Mouse (Mus musculus) spleen, postnatal 14 days (tissue): Measurements from ENCODE around the gene Syt9.

Source experiments
- DNase-seq, 2 experiments: peaks; one replicate each; pipeline ENCODE4 v3.0.0; 2021 to 2022; ENCODE audit warnings: low spot score in 2 of 2

Gene Syt9

DNA sequence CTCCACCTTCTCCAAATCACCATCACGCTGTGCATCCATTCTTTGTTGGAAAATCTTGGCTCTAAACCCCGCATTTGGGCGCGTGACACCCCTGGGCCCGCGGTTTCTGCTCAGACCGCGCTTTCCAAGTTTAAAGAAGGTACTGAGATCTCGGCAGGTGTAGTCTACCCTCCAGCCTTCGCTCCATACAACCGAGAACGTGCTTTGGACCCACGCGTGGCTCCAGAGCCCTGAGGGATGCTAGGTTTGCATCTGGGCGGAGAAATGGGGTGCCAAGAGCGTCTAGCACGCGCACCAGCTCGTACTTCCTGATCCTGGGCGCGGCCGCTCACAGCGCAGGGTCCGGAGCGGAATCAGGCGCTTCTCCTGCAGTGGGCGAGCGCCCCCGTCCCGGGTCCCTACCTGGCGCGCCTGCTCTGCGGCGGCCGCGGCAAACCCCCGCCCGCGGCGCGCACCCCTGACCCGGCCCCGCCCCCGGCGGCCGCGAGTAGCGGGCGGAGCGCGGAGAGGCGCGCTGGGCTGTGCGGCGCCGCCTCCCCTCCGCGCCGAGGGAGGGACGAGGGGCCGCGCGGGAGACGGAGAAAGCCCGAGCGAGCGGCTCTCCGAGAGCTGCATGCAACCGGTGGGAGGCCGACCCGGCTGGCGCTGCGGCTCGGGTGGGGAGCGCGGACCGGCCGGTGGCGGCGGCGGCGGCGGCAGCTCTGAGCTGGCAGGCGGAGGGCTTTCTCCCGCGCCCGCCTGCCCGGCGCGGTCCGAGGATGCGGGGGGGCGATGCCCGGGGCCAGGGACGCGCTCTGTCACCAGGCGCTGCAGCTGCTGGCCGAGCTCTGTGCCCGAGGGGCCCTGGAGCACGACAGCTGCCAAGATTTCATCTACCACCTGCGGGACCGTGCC is at the start of gene Syt9:
Gene Syt9 (plus strand): TSS at position 497 of the 894 bp plus-strand sequence.
- DNase-seq: no peak

DNA sequence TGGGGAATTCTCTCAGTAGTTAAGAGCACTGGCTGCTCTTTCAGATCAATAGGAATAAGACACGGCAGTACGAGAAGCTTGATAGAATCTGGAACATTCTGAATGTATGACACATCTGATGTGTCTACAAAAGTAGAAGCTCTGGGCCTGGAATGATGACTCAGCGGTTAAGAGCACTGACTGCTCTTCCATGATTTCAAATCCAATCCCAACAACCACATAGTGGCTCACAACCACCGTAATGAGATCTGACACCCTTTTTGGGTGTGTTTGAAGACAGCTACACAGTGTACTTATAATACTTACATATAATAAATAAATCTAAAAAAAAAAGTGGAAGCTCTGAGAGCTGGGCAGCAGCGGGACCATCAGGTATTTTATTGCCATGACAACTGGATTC is 31.5 kb upstream of the Syt9 start:
- DNase-seq: no peak

DNA sequence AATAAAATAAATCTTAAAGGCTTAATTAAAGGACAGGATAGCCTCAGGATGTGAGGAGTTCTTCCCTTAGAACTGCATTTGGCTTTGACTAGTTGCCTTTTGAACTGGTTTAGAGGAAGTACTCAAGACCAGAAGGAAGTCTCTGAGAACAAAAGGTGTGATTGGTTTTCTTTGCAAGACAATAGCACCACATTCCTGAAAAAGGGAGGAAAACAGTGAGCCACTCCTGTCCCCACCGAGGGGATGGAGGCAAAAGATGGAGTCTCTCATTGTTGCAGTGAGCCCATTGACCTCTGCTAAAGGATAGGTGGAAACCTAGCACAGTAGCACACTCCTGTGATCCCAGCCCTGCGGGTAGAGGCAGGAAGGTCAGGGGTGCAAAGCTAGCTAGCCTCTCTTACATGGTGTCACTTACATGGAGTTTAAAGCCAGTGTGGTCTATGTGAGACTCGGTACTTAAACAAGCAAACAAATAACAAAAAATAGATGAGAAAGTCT is 30.9 kb upstream of the Syt9 start:
- no peak for DNase-seq

DNA sequence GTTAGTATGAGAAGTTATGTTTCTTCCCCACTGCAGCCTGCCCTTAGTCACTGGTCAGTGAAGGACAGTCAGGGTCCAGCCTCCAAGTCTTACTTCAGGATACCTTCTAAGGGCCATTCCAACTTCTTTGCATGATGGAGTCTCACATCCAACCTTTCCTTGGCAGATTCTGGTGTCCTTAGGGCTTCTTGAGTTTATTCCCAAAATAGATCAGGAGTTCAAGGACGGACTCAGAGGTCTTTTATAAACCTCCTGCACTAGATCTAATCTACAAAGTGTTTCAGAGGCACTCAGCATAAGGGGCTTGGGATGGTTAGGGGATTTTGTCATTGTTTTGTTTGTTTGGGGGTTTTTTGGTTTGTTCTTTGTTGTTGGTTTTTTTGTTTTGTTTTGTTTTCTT is 30.3 kb upstream of the Syt9 start:
- no peak for DNase-seq

DNA sequence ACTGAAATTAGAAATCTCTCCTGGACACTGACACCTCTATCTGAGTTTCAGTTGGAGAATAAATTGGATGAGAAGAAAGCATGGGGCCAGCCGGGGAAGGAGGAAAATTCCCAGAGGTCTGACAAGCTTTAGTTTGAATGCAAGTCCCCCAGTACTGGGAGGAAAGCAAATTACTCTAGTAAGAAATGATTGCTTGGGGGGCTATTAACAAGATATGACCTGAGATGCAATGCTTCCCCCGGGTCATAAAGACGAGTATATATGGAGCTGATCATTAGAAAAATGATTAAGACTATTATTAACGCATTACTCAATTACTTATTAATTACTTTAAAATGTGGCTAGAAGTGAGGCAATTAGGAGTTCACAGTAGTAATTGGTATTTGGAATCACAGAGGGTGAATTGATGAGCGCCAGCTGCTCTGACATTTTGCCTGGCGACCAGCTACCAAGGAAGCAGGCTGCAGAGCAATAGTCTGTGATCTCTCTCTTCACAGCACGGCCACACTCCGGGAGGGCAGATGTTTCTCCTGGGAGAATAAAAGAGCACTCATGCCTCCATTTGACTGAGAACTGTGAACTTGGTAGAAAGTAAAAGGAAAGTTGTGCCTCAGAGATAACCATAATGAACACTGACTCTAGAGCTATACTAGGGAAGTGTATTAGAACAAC is 28.9 kb upstream of the Syt9 start:
- DNase-seq: no peak

DNA sequence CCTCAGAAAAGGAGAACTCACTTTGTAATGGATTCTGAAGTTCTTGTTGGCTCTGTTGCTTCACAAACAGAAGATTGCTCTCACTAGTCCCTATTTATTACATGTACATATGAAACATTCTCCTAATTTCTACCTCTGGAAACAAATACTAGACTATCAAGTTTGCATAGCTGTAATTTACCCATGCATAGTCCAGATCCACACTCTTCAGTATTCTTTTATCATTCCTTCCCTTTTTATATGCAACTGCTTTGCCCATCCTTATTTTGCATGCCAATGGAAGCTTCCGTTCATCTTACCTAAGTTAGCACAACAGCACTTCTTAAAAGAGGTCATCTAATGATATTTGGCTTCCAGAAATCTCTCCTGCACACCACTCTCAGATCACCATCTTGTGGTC is 21.3 kb upstream of the Syt9 start:
- no peak for DNase-seq

DNA sequence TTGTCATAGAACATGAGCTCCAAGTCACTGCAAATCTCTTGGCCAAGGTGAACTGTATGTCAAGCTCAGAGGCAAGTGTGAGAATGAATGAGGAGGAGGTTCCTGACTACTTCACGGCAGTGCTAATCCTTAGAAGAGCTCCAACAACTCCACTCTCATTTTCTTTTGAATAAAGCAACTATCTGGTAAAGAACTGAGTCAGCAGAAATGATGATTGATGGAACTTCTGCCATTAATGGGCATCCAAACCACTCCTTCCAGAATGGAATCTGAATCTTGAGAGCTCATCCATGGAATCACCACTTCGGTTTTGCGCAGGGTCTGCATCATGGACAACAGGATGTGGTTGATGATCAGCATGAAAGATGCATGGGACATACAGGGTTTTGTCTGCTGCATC is 8.4 kb upstream of the Syt9 start:
- no peak for DNase-seq

DNA sequence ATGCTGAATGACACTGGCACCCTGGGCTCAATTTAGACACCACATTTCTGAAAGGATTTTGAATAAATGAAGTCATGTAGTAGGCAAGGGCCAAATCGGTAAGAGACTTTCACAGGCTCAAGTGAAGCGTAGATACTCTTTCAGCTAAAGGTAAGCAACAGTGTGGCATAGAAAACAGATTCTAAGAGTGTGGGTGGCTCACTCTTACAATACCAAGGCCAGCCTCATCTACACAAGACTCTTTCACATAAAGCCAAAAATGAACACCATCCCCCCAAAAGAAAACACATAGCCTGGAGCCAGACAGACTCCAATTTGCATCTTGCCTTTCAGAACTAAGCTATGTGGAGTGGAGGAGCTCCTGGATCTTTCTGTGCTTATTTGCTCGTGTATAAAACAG is 7.9 kb upstream of the Syt9 start:
- DNase-seq: no peak

DNA sequence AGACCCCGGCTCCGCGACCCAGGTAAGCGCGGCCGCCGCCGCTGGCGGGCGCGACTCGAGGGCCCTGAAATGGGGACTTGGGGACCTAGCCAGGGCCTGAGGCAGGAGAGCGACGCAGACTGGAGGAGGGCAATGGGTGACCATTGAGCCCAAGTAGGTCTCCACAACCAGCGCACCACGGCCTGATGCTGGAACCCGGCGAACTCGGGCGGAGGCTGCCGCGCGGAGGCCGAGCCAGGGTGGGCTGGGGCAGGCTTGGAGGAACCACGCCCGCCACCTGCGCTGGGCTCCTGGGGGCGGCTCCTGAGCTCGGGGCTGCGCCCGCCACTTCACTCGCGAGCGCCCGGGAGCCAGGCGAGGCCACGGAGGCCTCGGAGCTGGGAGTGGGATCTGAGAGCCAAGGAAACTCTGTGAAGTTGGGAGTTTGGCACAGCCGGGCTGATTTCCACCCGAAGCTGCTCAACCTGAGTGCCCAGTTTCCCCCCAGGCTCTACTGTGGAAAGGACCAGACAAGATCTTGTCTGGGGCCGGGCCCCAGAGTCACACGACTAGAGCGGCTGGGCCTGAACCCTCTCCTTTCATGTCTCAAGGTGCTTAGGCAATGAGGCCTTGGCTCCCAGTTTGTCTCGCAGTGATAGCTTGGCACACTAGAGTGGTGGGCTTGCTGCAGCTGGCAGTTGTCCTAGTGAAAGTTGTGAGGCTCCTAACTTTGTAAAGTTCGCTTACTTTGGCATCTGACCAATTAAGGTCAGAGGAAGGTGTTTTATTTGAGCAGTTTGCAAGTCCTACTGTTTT is 795 bp downstream of the Syt9 start:
- DNase-seq: no peak

DNA sequence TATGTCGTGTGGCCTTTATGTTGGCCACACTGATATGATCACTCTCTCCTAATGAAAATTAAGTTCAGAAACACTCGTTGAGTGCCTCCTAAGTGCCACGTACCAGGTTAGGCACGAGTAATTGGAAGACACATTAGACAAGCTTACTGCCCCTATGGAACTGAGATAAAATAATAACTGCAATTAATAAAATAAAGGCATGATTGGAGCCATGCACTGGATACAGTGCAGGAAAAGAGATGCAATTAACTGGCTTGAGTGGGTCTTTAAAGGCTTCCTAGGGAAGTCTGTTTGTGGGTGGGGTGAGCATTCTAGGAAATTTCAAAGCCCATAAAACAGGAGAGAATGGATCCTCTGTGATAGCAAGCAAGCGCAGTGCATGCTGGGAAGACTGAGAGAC is 10.0 kb downstream of the Syt9 start:
- no peak for DNase-seq

DNA sequence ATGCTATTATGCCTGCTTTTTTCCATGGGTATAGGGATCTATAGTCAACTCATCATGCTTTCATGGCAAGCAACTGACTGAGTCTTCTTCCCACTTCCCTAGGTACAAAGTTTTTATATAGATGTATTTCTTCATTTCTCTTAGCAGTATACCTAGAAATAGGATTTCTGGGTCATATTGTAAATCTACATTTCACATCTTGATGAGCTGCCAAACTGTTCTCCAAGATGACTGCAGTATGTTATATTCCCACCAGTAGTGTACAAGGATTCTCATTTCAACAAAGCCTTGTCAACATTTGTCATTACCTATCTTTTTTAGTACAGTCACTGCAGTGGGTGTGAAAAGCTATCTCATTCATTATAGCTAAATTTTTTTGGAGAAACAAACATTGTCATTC is 19.1 kb downstream of the Syt9 start:
- DNase-seq: no peak

DNA sequence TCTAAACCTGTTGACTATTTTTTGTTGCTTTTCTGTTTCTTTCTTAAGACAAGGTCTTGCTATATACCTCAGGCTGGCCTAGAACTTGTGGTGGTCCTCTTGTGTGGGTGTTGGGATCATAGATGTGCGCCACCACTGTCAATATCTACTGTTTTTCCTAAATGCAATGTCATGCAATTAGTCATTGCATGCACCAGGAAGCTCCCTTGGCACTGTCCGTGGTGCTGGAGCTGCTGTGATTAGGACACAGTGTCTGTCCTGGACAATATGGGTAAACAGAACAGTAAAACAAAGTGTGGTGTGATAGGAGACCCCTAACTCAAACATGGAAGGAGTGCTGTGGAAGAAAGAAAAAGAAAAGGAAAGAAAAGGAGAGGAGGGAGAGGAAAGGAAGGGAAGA is 22.2 kb downstream of the Syt9 start:
- DNase-seq: no peak

DNA sequence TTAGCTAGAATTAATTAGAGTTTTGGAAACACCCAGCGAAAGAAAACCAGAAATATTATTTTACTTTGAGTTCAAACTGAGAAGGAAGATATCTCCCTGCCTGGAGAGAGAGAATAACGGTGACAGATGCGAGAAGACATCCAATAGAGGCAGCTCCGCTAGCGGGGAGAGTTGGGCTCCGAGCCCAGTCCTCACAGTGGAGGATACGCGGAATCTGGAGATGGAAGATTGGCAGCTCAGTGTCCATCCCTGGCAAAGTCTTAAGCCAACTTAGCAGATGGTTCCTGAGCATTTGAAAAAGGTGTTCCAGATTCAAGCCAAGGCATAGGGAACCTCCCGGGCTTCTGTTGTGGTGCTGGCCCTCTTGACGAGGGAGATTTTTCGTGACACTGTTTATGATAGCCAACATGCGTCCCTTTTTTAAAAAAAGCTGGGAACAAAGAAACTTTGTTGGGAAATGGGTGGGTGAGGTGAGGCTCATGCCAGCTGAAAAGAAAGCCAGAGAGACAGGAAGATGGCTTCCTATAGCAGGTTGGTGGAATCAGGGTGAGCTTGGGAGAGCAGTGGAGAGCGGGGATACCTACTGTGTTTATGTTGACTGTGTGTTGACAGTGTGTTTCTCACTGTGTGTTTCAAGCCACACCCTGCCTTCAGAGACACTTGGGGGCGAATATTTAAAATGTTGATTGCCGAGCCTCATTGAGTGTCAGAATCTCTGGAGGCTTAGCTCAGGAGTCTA is 29.7 kb downstream of the Syt9 start:
- DNase-seq: no peak

DNA sequence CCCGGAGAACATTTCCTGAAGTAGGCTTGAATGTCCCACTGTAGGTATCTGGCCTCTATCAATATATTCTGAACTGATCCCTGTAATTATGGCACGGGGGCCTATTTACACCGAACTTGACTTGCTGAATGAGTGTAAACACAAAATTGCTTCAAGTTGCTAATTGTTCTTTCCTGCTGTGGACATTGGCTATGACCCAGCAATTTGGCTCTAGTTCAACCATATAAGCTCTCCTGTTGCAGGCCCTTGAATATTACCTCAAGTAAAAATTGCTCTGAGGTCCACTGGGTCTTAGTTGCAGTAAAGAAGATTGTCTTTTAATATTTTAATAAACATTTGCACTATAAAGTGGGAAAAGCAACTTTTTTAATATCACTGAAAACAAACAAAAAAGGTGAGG is 32.7 kb downstream of the Syt9 start:
- no peak for DNase-seq

DNA sequence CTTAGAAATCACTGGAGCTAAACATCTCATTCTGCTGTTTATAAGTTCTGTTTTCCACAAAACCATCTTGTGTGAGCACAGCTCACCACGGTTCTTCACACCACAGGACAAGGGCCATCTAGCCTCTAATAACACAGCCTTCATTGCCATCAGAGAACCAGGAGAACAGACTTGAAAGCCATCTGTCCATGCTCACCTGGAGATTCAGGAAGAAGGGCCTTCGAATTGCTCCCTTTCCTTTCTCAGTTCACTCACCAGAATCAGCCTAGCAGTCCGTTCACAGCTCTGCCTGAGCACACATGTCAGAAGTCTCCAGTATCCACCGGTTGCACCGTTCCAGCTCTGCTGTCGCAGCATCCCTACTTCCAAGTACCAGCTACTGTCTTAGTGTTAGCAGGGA is 44.4 kb downstream of the Syt9 start:
- no peak for DNase-seq

DNA sequence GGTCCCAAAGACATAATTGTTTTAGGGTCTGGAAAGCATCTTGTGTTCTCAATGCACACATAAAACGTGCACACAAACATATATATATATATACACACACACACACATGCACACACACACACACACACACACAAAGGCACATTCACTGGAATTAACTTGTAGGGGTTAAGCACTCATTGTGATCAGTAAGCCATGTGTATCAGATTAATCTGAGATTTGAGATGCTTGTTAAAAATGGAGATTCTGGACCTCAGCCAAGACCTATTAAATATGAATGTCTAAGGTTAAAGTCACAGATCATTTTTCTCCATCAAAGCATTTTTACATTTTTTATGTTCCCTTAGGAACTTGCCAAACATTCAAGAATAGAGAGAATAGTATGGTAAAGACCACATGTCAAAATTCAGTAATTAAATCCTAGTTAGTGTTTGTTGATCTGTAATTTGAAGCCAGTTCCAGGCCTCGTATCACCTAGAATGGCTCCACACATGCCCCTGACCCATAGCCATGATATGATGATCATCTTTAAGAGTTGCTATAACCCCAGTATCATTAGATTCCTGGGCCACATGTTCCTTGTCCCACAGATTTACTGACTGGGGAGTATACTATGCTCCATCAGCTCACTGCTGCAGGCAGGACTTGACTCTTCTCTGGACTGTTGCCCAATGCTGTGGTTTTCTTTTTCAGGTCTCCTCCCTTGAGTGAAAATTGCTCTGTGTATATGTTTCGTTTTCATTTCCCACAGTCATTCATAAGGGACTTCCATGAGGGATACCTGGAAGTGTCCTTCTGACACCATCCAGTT is 46.7 kb downstream of the Syt9 start:
- no peak for DNase-seq

DNA sequence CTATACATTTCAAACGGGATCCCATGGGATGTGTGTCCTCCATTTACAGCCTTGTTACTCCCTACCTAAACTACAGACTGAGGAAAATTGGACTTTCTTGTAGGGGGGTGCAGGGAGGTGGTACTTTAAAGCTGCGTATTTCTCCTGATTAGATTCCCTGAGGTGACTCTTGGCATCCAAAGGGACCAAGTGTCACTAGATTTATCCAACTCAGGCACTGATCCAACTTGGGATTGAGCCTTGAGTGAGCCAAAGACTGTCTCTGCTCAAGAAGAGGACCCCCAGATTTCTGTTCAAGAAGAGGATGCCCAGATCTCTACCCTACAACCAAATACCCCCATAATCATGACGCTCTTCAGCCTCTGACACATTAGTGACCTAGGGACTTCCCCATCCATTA is 66.9 kb downstream of the Syt9 start:
- no peak for DNase-seq

DNA sequence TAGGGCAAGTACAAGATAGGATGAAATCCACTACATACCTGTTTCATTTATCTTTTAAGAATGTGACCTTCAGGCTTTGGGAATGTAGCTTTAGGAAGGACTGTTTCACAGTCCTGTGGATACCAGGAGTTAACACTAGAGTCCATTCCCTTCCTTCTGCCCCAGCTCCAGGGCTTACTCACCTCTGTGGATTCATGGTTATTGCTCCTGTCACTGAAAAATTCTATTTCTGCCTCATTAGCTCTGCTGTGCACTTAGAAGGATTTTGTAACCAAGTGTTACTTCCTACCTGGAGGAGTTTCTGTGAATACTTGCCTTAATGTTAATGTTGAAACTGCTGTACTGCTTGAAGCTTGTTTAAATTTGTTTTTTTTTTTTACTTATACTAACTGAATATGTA is 74.1 kb downstream of the Syt9 start:
- no peak for DNase-seq

DNA sequence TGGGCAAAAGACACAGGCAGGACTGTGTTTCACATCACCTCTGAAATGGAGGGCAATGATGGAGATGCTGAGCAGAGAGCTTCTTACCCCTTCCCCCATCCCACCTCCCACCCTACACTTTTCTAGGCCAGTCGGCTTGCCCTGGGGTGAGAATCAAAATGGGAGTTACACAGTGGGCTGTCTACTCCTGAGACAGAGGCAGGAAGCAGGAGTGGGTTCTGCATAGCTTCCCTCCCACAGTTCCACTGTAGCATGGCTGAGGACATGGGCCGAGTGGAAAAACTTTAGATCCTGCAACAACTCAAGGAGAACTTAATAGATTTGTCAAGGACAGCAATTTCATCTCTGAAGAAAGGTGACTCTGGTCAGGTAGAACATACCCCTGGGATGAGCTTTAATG is 84.1 kb downstream of the Syt9 start:
- DNase-seq: no peak

DNA sequence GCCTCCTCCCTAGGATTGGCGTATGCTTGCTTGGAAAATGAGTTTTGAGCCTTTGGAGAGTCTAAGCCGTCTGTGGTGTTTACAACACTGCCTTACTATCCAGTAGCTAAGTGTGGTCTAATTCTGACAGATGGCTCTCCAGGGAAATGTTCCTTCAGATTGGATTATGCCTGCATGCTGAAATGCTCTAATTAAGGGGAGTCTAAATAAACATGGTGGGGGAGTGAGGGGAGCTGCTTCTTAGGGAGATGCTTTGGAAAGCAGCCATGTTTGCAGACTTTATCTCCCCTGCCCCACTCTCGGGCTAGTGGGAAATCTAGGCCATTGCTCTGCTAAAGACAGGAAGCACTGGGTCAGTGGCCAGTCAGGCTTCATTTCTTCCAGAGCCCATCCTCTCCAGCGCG is 84.6 kb downstream of the Syt9 start:
- no peak for DNase-seq

DNA sequence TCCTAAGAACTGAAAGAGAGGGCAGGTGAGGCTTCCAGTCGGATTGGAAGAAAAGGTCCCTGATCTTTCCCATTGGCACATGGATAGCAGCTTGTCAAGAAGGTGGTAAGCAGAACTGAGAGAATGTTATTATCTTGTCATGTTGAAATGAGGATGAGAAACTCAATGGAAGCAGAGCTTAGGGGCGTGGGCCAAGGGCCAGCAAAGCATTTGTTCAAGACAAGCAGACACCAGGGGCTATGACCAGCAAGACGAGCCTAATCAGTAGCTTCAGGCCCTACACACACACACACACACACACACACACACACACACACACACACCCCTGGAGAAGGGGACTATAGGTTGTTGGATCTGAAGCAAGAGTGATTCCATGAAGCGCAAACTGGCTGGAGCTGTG is 90.6 kb downstream of the Syt9 start:
- no peak for DNase-seq
